Mouse (Mus musculus): Measurements from ENCODE around the gene Slc35f3. TPM values are rescaled to one million over a fixed set of nuclear protein-coding genes. Genes with fewer than 3 reads are reported as not detected.

Slc35f3 gene
- 0.05 and 0.10 TPM in 2 replicates for polyA plus RNA-seq (2012; rRNA removed)

DNA sequence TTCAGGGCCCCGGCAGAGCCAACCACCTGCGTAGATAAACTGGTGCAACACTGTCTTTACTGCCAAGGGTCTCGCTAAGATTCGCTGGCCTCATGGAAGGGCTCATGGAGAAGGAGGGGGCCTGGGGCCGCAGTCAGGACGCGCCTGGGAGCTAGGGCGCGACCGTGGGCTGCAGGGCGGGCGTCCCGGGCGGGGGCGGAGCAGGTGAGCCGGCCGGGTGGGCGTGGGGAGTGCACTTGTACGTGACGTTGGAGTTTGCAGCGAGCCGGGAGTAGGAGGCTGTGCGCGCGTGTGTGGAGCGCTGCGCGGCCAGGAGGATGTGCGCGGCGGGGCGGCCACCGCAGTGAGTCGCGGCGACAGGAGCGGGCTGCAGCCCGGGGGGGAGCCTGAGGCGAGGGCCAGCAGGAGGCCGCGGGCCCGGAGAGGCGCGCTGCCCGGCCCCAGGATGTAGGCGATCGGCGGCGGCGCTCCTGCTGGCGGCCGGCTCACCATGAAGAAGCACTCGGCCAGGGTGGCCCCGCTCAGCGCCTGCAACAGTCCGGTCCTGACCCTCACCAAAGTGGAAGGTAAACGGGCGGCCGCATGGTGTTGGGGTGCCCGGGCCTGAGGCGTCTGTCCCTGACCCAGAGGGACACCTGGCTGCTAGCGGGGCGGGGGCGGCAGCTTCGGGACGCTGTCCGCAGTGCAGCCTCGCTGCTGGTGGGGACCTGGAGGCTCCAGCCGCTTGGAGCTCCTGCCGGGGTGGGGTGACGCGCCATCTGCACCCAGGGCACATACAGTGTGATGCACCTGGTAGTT is at the start of gene Slc35f3:
TSS of gene Slc35f3 (plus strand) at position 263 of the 798 bp plus-strand sequence.

DNA sequence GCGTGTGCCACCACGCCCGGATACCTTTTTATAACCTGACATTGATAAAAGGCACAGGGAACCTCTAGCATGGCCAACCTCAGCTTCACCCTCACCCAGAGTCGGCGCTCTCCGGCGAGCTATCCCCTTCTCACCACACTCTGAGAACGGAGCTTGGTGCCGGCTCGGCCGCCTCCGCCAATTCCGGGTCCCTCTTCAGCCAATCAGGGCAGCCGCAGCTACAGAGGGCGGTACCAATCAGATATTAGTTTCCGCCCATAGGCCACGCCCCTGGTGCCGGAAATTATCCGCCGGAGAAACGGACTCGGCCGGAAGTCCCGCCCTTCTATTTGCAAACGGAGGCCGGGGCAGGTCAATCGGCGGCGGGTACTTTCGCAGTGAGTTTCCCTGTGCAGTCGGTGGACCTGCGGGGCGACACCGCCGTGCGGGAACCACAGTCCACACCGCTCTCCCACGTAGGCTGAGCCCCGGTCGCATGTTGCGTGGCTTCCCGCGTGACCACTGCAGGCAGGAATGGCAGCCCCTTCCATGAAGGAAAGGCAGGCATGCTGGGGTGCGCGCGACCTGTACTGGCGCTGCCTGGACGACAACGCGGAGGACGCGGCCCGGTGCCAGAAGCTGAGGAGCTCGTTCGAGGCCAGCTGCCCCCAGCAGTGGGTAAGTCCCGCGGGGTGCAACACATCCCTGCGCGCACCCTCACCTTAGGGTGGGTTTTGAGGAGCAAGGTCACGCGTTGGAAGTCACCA is 124.0 kb downstream of the Slc35f3 start, which contains the start of gene Coa6:
TSS of gene Coa6 (plus strand) at position 342 of the 746 bp plus-strand sequence.

Other genes with a start within 250 kb of the Slc35f3 start
- gene Coa6, start 124.0 kb downstream of the Slc35f3 start, polyA plus RNA-seq (2012; rRNA removed) = 19.7 and 40.6 TPM in 2 replicates
- 1.1 and 1.2 TPM in 2 replicates for gene Tarbp1, start 176.5 kb downstream of the Slc35f3 start, polyA plus RNA-seq (2012; rRNA removed)

Data from stomach, adult 2 months (tissue).